Mouse (Mus musculus) myocyte (in vitro differentiated cells): ENCODE results near the gene Sema6d.

ENCODE experiments used
- MAX ChIP-seq: IDR thresholded peaks from one replicate; pipeline ENCODE4 v1.6.1; 2011; ENCODE audit warnings: low read depth, mild to moderate bottlenecking, control low read depth
- POLR2A ChIP-seq: IDR thresholded peaks from one replicate; pipeline ENCODE4 v1.6.1; 2011; ENCODE audit warnings: low read depth, mild to moderate bottlenecking, control low read depth, moderate library complexity; ENCODE audit not compliant: insufficient read length
- REST ChIP-seq: IDR thresholded peaks from one replicate; pipeline ENCODE4 v1.6.1; 2011; ENCODE audit warnings: mild to moderate bottlenecking, control low read depth, moderate library complexity; ENCODE audit not compliant: insufficient read depth, insufficient read length
- USF1 ChIP-seq: IDR thresholded peaks from one replicate; pipeline ENCODE4 v1.6.1; 2011; ENCODE audit warnings: low read depth, mild to moderate bottlenecking, control low read depth, moderate library complexity

- TF ChIP-seq POLR2A (no peak), USF1 (no peak), REST (no peak), MAX (no peak)
Observed at GRCm38 (mm10) chr2:124202475-124202990, 112.8 kb downstream of the Sema6d start.
